Mouse (Mus musculus) neural tube, embryonic 15.5 days (tissue): ENCODE measurements at regions not wholly inside any gene's neighbourhood (a gene's known extent, or its start where the extent isn't known, plus 50 kb on each side); places are given as distances from the start of the nearest gene placed in this dataset.

ENCODE experiments used
- ATAC-seq: fragments of 200-750 bp; cut with Nextera tagmentation; 2 replicates; pipeline ENCODE4 v1.8.0; 2017; ENCODE audit warnings: mild to moderate bottlenecking, moderate TSS enrichment, moderate library complexity; ENCODE audit not compliant: low FRiP score
- H3K27ac ChIP-seq: fragments of 300-500 bp; sonication (generic); replicated peaks from 2 replicates; pipeline ENCODE4 v1.5.1; 2015; ENCODE audit warnings: mild to moderate bottlenecking, inconsistent platforms
- H3K27me3 ChIP-seq: fragments of 300-500 bp; sonication (generic); replicated peaks from 2 replicates; pipeline ENCODE4 v1.6.1; 2015; ENCODE audit warnings: inconsistent platforms
- H3K36me3 ChIP-seq: fragments of 300-500 bp; sonication (generic); 2 replicates; pipeline ENCODE4 v1.6.1; 2015; ENCODE audit warnings: inconsistent platforms
- H3K4me1 ChIP-seq: fragments of 300-500 bp; sonication (generic); 2 replicates; pipeline ENCODE4 v1.6.1; 2015; ENCODE audit warnings: inconsistent platforms
- H3K4me2 ChIP-seq: fragments of 300-500 bp; sonication (generic); 2 replicates; pipeline ENCODE4 v1.6.1; 2015; ENCODE audit warnings: inconsistent platforms, mild to moderate bottlenecking, moderate library complexity
- H3K4me3 ChIP-seq: fragments of 300-500 bp; sonication (generic); replicated peaks from 2 replicates; pipeline ENCODE4 v1.5.1; 2015; ENCODE audit warnings: mild to moderate bottlenecking, inconsistent platforms
- H3K9ac ChIP-seq: fragments of 300-500 bp; sonication (generic); replicated peaks from 2 replicates; pipeline ENCODE4 v1.6.1; 2015; ENCODE audit warnings: mild to moderate bottlenecking, inconsistent platforms
- H3K9me3 ChIP-seq: fragments of 300-500 bp; sonication (generic); replicated peaks from 2 replicates; pipeline ENCODE4 v1.6.1; 2016; ENCODE audit warnings: inconsistent platforms
- WGBS: fragments of 180-500 bp; shearing (Covaris S2); methylation state at CpG from one replicate; pipeline ENCODE4 v1.1.7; 2015; ENCODE audit warnings: mixed read lengths; 5-methylcytosine and 5-hydroxymethylcytosine counted together

- H3K9ac ChIP-seq, result no peak overlapping the region
- H3K4me1 ChIP-seq, result peaks cover 2% of the 10 kb centered on the region
- WGBS, result 62% methylated on average over 5 of the region's 5 CpGs
- no peak for ATAC-seq
- no peak overlapping the region for H3K4me3 ChIP-seq
- no peak overlapping the region for H3K4me2 ChIP-seq
- H3K27ac ChIP-seq, result no peak overlapping the region
- H3K27me3 ChIP-seq, result no peaks in the 10 kb centered on the region
- H3K9me3 ChIP-seq, result no peaks in the 10 kb centered on the region
- H3K36me3 ChIP-seq, result no peaks in the 10 kb centered on the region
Observed at GRCm38 (mm10) chr1:177645897-177646535, 83.6 kb upstream of the 1700016C15Rik start.

- WGBS, result 83% methylated on average over 1 of the region's 1 CpGs
- Histone ChIP-seq H3K9me3 (no peaks in the 10 kb centered on the region), H3K9ac (no peak overlapping the region), H3K36me3 (no peaks in the 10 kb centered on the region), H3K4me3 (no peak overlapping the region), H3K4me2 (no peak overlapping the region), H3K27ac (no peak overlapping the region), H3K4me1 (no peaks in the 10 kb centered on the region), H3K27me3 (no peaks in the 10 kb centered on the region)
- ATAC-seq, result no peak
Observed at GRCm38 (mm10) chr1:177647876-177648275, 81.7 kb upstream of the 1700016C15Rik start.

DNA sequence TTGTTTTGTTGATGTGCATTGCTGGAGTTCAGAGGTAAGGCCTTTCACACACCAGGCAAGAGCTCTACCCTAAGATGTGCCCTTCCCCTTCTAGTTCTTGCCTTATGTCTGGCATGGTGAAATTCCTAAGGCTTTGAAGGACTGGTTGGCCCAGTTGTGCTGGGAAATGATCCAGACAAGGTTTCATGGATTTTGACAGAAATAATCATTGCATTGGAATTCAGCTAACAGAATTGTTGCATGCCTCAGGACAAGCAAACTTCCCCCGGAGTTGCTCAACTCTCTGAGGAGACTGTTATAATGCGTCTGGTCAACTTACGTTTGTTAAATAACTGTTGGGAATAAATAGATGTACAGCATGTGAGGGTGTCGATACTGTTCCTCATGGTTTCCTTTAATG lies 80.6 kb upstream of the 1700016C15Rik start:
- no peaks in the 10 kb centered on the region for H3K4me1 ChIP-seq
- no peak overlapping the region for H3K27ac ChIP-seq
- WGBS, result 88% methylated on average over 4 of the region's 4 CpGs
- H3K36me3 ChIP-seq, result no peaks in the 10 kb centered on the region
- H3K9me3 ChIP-seq, result no peaks in the 10 kb centered on the region
- H3K9ac ChIP-seq, result no peak overlapping the region
- ATAC-seq, result no peak
- H3K4me2 ChIP-seq, result no peak overlapping the region
- no peak overlapping the region for H3K4me3 ChIP-seq
- H3K27me3 ChIP-seq, result no peaks in the 10 kb centered on the region

DNA sequence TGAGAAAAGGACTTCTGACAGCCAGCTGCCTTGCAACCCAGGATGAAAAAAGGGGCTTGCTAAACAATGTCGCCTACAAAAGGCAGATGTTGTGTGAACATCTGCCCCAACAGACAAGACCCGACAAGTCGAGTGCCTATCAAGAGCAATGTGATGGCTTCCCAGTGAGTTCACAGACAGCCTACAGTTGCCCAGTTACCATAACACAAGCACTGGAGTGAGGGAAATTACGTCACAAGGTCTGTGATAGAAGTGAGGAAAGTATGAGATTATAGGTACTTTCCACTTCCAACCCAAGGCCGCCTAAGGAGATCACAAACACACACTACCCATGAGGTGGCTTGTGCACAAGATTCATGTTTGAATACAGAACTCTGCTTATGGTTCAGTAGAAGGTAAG lies 78.4 kb upstream of the 1700016C15Rik start:
- no peaks in the 10 kb centered on the region for H3K27me3 ChIP-seq
- H3K36me3 ChIP-seq, result no peaks in the 10 kb centered on the region
- no peak overlapping the region for H3K27ac ChIP-seq
- no peak for ATAC-seq
- no peaks in the 10 kb centered on the region for H3K9me3 ChIP-seq
- H3K4me3 ChIP-seq, result no peak overlapping the region
- H3K9ac ChIP-seq, result no peak overlapping the region
- no peaks in the 10 kb centered on the region for H3K4me1 ChIP-seq
- H3K4me2 ChIP-seq, result no peak overlapping the region
- 83% methylated on average over 5 of the region's 5 CpGs for WGBS

DNA sequence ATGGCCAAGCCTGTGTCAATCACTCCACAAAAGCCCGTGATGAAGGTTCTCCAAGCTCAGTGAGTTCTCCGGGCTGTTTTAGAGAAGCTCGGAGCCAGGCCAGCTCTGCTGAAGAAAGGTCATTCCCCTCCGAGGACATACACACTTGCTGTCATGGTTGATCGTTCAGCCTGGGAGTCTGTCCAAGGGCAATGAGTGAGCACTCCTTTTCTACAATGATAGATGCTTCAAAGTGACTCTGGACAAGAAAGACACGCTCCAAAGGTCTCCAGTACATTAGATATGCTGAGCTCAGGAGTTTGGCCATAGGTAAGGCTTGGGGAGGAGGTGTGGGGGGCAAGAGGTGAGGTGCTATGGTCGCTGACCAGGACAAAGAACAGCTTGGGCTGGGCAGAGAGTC lies 66.5 kb upstream of the 1700016C15Rik start:
- no peaks in the 10 kb centered on the region for H3K4me1 ChIP-seq
- no peak overlapping the region for H3K4me3 ChIP-seq
- no peaks in the 10 kb centered on the region for H3K36me3 ChIP-seq
- H3K27ac ChIP-seq, result no peak overlapping the region
- no peaks in the 10 kb centered on the region for H3K27me3 ChIP-seq
- no peak overlapping the region for H3K9ac ChIP-seq
- no peaks in the 10 kb centered on the region for H3K9me3 ChIP-seq
- no peak for ATAC-seq
- 85% methylated on average over 7 of the region's 7 CpGs for WGBS
- H3K4me2 ChIP-seq, result no peak overlapping the region

DNA sequence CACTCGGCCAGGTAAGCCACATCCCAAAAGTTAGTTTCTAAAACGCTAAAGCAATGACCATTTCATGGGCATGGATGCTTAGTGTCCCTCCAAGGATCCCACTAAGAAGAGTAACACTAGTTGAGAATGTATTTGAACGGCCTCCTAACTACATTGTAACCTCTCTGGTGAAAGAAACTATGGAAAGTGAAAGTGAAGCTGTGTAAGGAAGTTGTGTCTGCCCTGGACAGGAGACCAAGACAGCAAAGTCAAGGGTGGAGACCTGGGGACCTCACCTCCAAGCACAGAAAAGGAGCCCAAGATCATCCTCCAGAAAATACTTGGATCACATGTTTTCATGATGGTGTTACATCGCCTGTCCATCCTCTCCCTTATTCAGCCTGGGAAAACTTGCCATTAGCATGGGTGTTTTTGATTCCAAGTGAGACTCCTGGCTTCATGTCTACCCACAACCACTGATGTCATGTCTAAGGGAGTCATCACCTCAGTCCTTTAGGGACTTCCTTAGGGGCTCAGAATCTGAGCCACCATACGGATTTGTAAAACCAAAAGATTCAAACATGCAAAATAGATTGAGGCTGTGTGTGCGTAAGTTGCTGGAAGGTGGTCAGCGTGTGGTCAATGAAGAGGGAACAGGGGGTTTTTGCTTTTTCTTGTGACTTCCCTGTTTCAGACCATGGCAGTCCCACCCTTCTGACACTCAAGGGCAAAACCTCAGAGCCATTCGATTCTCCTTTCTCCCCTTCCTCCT lies 62.4 kb upstream of the 1700016C15Rik start:
- Histone ChIP-seq H3K27me3 (no peaks in the 10 kb centered on the region), H3K9ac (no peak overlapping the region), H3K4me1 (no peaks in the 10 kb centered on the region), H3K9me3 (no peaks in the 10 kb centered on the region), H3K4me3 (no peak overlapping the region), H3K36me3 (no peaks in the 10 kb centered on the region), H3K27ac (no peak overlapping the region), H3K4me2 (no peak overlapping the region)
- ATAC-seq, result no peak
- WGBS, result 90% methylated on average over 8 of the region's 8 CpGs

- H3K9ac ChIP-seq, result no peak overlapping the region
- no peak overlapping the region for H3K4me2 ChIP-seq
- no peak overlapping the region for H3K27ac ChIP-seq
- no peak overlapping the region for H3K4me3 ChIP-seq
- ATAC-seq, result no peak
- H3K4me1 ChIP-seq, result no peaks in the 10 kb centered on the region
- H3K27me3 ChIP-seq, result no peaks in the 10 kb centered on the region
- H3K9me3 ChIP-seq, result no peaks in the 10 kb centered on the region
- 89% methylated on average over 1 of the region's 1 CpGs for WGBS
- H3K36me3 ChIP-seq, result no peaks in the 10 kb centered on the region
Observed at GRCm38 (mm10) chr1:177670576-177670975, 59.0 kb upstream of the 1700016C15Rik start.

- WGBS, result 93% methylated on average over 5 of the region's 5 CpGs
- no peak for ATAC-seq
- no peak overlapping the region for H3K4me3 ChIP-seq
- no peaks in the 10 kb centered on the region for H3K36me3 ChIP-seq
- H3K9ac ChIP-seq, result no peak overlapping the region
- no peaks in the 10 kb centered on the region for H3K27me3 ChIP-seq
- H3K9me3 ChIP-seq, result no peaks in the 10 kb centered on the region
- H3K4me1 ChIP-seq, result no peaks in the 10 kb centered on the region
- no peak overlapping the region for H3K27ac ChIP-seq
- H3K4me2 ChIP-seq, result no peak overlapping the region
Observed at GRCm38 (mm10) chr1:177676657-177677056, 53.0 kb upstream of the 1700016C15Rik start.

DNA sequence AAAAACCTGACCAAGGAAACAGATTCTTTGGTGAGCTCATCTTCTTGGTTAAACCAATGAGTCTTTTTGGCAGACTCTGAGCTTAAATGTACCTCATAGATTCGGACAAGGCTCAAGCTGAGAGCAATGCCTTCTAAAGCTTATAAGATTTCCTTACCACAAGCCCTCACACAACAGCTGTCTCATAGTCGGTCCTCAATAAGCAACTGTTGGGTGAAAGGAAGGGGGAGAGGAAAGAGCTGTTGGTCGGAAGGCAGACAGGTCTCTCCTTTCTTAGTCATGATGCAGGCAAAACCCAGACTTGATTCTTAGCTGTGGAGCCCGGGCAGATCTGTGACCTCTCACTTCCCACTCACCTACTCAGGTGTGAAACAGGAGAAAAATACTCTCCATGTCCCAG lies 50.8 kb upstream of the 1700016C15Rik start:
- Histone ChIP-seq H3K27ac (no peak overlapping the region), H3K9ac (no peak overlapping the region), H3K9me3 (no peaks in the 10 kb centered on the region), H3K36me3 (no peaks in the 10 kb centered on the region), H3K4me2 (no peak overlapping the region), H3K4me3 (no peak overlapping the region), H3K4me1 (peaks cover 4% of the 10 kb centered on the region), H3K27me3 (no peaks in the 10 kb centered on the region)
- no peak for ATAC-seq
- 92% methylated on average over 4 of the region's 4 CpGs for WGBS
